Mouse (Mus musculus) limb, embryonic 14.5 days (tissue): ENCODE results near the gene Hist1h4j. TPM values are rescaled to one million over a fixed set of nuclear protein-coding genes. Genes with fewer than 3 reads are reported as not detected.
A peak's percentile ranks its signal among the peaks of the same experiment; 100 is the strongest.

Experiments
- ATAC-seq: fragments of 200-750 bp; cut with Nextera tagmentation; 2 replicates; pipeline ENCODE4 v1.8.0; 2017; ENCODE audit warnings: low read depth, moderate number of reproducible peaks, moderate TSS enrichment; ENCODE audit not compliant: low FRiP score
- DNase-seq: peaks from one replicate; pipeline ENCODE4 v3.0.0-alpha.2; 2015; ENCODE audit warnings: low spot score
- H3K27ac ChIP-seq: fragments of 300-500 bp; sonication (generic); replicated peaks from 2 replicates; pipeline ENCODE4 v1.5.1; 2014; ENCODE audit warnings: low read depth, mild to moderate bottlenecking, low read length, moderate library complexity, mixed read lengths
- H3K27me3 ChIP-seq: fragments of 300-500 bp; sonication (generic); 2 replicates; pipeline ENCODE4 v1.6.1; 2014; ENCODE audit warnings: low read length, mixed read lengths; ENCODE audit not compliant: control insufficient read depth, insufficient read depth
- H3K36me3 ChIP-seq: fragments of 300-500 bp; sonication (generic); 2 replicates; pipeline ENCODE4 v1.6.1; 2014; ENCODE audit warnings: mild to moderate bottlenecking, low read length, moderate library complexity, mixed read lengths; ENCODE audit not compliant: control insufficient read depth, insufficient read depth
- H3K4me1 ChIP-seq: fragments of 300-500 bp; sonication (generic); 2 replicates; pipeline ENCODE4 v1.6.1; 2014; ENCODE audit warnings: antibody characterized with exemption, low read length, mixed read lengths; ENCODE audit not compliant: control insufficient read depth, insufficient read depth
- H3K4me2 ChIP-seq: fragments of 300-500 bp; sonication (generic); replicated peaks from 2 replicates; pipeline ENCODE4 v1.6.1; 2014; ENCODE audit warnings: low read depth, mild to moderate bottlenecking, low read length, moderate library complexity; ENCODE audit not compliant: severe bottlenecking
- H3K4me3 ChIP-seq: fragments of 300-500 bp; sonication (generic); replicated peaks from 2 replicates; pipeline ENCODE4 v1.5.1; 2014; ENCODE audit warnings: low read length
- H3K9ac ChIP-seq: fragments of 300-500 bp; sonication (generic); 2 replicates; pipeline ENCODE4 v1.6.1; 2014; ENCODE audit warnings: mild to moderate bottlenecking, low read depth, low read length, moderate library complexity; ENCODE audit not compliant: severe bottlenecking
- H3K9me3 ChIP-seq: fragments of 300-500 bp; sonication (generic); 2 replicates; pipeline ENCODE4 v1.6.1; 2016; ENCODE audit warnings: low read length; ENCODE audit not compliant: control insufficient read depth
- POLR2A ChIP-seq: fragments of 200-500 bp; IDR thresholded peaks from 2 replicates; pipeline ENCODE4 v1.8.0; 2012; ENCODE audit warnings: inconsistent platforms, mild to moderate bottlenecking, moderate library complexity, borderline replicate concordance; ENCODE audit not compliant: insufficient read depth, insufficient read length; ENCODE audit errors: extremely low read depth
- WGBS: fragments of 180-500 bp; shearing (Covaris S2); extraction: QIAGEN DNeasy Blood & Tissue Kit; methylation state at CpG from one replicate; pipeline ENCODE4 v1.1.7; 2014; 5-methylcytosine and 5-hydroxymethylcytosine counted together
- polyA plus RNA-seq, 2 experiments: library from polyadenylated mRNA; depleted of rRNA in 1 of 2; stranded (reverse) in 1 of 2; unstranded in 1 of 2; fragments of >200 nt; fragmentation: Nextera tagmentation in 1 of 2; extraction: Ambion mirVana in 1 of 2; gene quantifications; 2 replicates each; pipeline versions ENCODE4 v1.2.1 to v1.2.3; 2012 to 2014

The Hist1h4j gene
- polyA plus RNA-seq, 2 experiments: 1.3 to 13.8 TPM

DNA sequence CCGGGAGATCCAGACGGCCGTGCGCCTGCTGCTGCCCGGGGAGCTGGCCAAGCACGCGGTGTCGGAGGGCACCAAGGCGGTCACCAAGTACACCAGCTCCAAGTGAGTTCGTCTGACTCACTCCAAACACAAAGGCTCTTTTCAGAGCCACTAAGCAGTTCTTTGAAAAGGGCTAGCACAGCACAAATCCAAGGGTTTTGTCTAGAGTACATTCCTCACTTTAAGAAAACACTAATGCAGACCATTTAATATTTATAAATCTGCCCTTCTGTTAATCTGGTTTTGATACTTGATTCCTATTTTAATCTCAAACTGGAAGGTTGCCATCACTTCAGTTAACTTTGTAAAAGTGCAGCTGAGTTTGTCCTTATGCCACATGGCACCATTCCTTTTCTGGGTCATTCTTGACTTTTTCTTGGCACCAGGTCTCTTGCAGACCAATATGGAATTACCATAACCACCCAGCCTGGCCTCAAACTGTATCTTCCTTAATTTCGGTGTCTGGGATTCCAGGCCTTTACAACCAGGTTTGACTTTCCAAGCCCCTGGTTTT lies 12.4 kb upstream of the Hist1h4j start:
- H3K9ac ChIP-seq: peak overlapping the region; percentile 51
- no peaks in the 10 kb centered on the region for H3K36me3 ChIP-seq
- ATAC-seq (no peak; the same call in 1 of the 2 replicates), DNase-seq (peak; percentile 42)
- H3K4me1 ChIP-seq: peaks cover 20% of the 10 kb centered on the region
- H3K27me3 ChIP-seq: no peaks in the 10 kb centered on the region
- peak overlapping the region; percentile 54 for H3K4me2 ChIP-seq
- TF ChIP-seq POLR2A: peak; percentile 54; the same call in 1 of the 2 replicates
- 2% methylated on average over 10 of the region's 11 CpGs for WGBS
- H3K4me3 ChIP-seq: peak overlapping the region; percentile 40
- H3K9me3 ChIP-seq: no peaks in the 10 kb centered on the region
- H3K27ac ChIP-seq: peak overlapping the region; percentile 82

DNA sequence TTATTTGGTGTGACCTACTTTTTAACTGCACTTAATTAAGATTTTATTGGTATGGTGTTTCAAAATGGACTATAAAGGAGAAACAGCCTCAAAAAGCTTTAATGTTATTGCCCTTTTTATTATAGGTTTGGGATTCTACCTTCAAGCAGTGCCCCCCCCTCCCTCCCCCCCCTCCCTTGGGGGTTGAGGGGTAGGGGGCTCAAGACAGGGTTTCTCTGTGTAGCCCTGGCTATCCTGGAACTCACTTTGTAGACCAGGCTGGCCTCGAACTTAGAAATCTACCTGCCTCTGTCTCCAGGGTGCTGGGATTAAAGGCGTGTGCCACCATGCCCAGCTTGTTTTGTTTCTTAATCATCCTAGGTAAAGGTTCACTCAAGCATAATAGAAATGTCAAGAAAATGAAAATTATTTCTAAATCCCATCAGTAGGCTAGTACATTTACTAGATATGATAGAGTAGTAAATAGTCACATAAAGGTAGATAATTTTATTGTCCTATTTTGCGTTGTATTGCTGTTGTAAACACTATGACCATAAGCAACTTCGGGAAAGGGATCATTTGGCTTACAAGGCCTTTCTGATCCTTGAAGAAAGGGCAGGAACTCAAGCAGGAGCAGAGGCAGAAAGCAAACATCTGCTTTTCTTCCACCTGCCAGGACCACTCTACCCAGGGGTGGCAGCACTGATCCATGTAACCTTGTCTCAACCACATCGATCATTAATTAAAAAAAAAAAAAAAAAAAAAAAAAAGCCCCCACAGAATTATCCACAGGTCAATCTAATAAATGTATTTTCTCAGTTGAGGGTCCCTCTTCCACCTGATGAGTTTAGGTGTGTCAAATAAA lies 11.6 kb upstream of the Hist1h4j start:
- Histone ChIP-seq H3K9ac (no peak overlapping the region), H3K9me3 (no peaks in the 10 kb centered on the region), H3K27ac (peak overlapping the region; percentile 82; the same call in 1 of the 2 replicates), H3K4me2 (peak overlapping the region; percentile 54), H3K36me3 (no peaks in the 10 kb centered on the region), H3K4me1 (peaks cover 19% of the 10 kb centered on the region), H3K4me3 (0 out of 2 replicates have a peak overlapping the region, but pooled peaks have one; percentile 40), H3K27me3 (no peaks in the 10 kb centered on the region)
- 21% methylated on average over 5 of the region's 5 CpGs for WGBS
- DNase-seq (no peak), ATAC-seq (no peak)
- TF ChIP-seq POLR2A: no peak

DNA sequence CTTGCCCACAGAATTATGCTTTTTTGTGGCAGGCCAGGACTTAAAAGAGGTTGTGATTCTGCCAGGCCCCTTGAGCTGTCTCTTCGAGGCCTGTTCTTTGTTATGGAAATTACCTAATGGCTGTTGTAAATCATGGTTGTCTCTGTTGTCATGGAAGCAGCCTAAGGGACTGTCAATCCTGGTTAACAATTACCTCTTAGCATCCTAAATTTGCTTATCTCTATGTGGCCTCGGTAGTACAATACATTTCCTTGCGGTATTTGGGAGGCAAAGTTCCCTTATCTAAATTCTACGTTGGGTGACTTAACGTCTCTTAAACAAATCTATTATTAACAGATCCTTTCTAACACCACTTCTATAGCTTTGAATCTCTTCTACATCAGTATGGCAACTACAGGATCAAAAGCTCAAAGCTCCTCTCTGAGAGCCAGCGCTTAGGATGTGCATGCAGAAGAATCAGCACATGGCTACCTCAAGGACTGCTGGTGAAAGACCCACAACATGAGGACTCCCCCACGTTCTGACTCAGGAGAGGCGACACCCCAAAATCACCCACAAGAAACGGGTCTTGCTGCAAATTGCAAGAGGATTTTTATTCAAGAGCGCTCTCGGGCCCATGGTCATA lies 6.8 kb upstream of the Hist1h4j start:
- no peak overlapping the region for H3K27ac ChIP-seq
- no peak for TF ChIP-seq POLR2A
- H3K27me3 ChIP-seq: no peaks in the 10 kb centered on the region
- H3K4me2 ChIP-seq: no peak overlapping the region
- H3K4me3 ChIP-seq: no peak overlapping the region
- H3K36me3 ChIP-seq: no peaks in the 10 kb centered on the region
- no peaks in the 10 kb centered on the region for H3K9me3 ChIP-seq
- WGBS: 31% methylated on average over 10 of the region's 11 CpGs
- ATAC-seq (no peak), DNase-seq (no peak)
- no peaks in the 10 kb centered on the region for H3K4me1 ChIP-seq
- H3K9ac ChIP-seq: no peak overlapping the region

DNA sequence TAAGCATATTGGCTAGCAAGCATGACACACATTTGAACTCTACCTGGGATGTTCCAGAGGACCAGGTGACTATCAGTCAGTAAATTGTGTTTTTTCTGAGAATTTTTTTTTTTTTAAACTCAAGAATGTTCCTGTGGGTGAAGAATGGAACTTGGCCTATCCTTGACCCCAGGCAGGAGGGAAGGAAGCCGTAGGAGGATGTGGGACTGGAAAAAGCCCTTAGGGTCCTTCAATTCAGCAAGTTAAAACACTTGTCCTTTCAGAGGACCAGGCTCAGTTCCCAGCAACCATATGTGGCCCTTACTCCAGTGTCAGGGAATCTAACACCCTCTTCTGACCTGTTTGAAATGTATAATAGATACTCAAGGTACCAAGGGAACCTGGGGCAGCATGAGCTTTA lies 5.3 kb upstream of the Hist1h4j start:
- no peak overlapping the region for H3K27ac ChIP-seq
- H3K36me3 ChIP-seq: no peaks in the 10 kb centered on the region
- H3K4me1 ChIP-seq: no peaks in the 10 kb centered on the region
- no peak overlapping the region for H3K4me3 ChIP-seq
- no peaks in the 10 kb centered on the region for H3K27me3 ChIP-seq
- H3K9ac ChIP-seq: no peak overlapping the region
- TF ChIP-seq POLR2A: no peak
- H3K4me2 ChIP-seq: no peak overlapping the region
- H3K9me3 ChIP-seq: no peaks in the 10 kb centered on the region
- 12% methylated on average over 1 of the region's 1 CpGs for WGBS
- ATAC-seq (no peak), DNase-seq (no peak)

DNA sequence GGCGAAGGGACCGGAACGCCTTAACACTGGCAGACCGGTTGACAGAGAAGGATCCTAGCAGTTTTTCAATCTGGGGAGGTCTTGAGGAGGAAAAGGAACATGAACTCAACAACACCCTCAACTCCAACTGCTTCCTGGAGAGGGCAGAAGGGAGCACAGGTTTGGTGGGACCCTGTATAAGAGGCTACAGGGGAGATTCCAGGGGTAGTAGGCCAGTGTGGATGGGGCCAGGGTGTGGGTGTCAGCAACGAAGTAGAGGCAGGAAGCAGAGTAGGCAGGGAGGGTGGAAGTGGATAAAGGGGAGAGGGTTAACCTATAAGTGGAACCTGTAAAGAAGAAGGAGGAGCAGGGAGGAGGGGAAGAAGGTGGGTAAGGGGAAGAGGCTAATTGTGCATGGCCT lies 1.4 kb upstream of the Hist1h4j start:
- Histone ChIP-seq H3K36me3 (no peaks in the 10 kb centered on the region), H3K4me3 (no peak overlapping the region), H3K27me3 (no peaks in the 10 kb centered on the region), H3K4me2 (no peak overlapping the region), H3K9ac (no peak overlapping the region), H3K27ac (peak overlapping the region; percentile 97), H3K4me1 (peaks cover 5% of the 10 kb centered on the region; the same call in 1 of the 2 replicates), H3K9me3 (no peaks in the 10 kb centered on the region)
- no peak for TF ChIP-seq POLR2A
- WGBS: 63% methylated on average over 5 of the region's 5 CpGs
- DNase-seq (no peak), ATAC-seq (no peak)
